Mouse (Mus musculus): ENCODE measurements around the gene Vps53.
"Not testable (repeated sequence)": the region's sequence is repeated elsewhere in the genome, so short reads cannot be mapped to it uniquely, and the experiment has no call there.

Vps53 gene

DNA sequence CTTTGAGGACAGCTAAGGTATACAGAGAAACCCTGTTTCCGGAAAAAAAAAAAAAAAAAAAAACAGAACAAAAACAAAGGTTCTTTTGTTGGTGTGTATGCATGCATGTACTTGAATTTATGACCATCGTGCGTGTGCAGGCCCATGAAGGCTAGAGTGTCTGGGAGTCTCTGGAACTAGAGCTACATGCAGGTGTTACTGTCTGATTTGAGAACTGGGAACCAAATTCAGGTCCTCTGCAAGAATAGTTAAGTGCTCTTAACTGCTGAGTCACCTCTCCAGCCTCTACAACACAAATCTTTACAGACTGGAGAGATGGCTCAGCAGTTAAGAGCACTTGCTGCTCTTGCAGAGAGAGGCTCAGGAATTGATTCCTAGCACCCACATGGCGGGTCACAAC lies 163.6 kb downstream of the Vps53 start:
- no peak for DNase-seq (ENCODE audit: low spot score in 2 of 2)

GRCm38 (mm10) chr11:76015251-76015650 lies 164.2 kb downstream of the Vps53 start:
- DNase-seq (ENCODE audit: low spot score in 2 of 2) = no peak

DNA sequence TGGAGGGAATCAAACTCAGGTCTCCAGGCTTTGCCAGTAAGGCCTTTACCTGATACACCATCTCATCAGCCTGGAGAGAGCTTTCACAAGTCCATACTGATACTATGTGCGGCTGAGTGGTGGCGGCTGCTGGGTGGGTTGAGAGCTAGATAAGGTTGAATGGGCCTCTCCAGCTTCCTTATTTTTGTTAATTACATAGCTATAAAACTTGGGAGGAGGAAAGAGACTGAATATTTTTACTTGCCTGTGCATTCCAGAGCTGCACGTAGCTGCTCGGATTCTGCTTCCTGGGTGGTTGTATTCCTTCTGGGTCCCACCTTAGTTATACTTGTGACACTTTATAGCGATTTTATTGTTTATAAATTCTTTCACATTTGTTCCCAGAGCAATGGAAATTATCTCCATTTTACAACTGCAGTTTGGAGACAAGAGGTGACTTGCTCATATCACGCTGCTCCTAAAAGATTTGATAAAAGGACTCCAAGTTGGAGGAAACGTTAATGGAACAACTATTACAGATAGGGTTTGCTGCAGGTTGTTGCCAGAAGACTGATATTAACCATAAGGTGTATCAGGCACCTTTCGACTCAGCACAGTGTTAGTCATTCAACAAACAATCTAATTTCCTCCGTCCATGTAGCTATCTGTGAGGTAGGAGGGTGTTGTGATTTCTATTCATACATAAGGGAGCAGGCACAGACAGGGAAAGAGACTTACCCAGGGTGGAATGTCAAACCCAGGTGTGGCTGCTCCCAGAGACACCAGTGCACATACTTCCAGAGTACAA lies 168.4 kb downstream of the Vps53 start:
- no peak for DNase-seq (ENCODE audit: low spot score in 2 of 2)

DNA sequence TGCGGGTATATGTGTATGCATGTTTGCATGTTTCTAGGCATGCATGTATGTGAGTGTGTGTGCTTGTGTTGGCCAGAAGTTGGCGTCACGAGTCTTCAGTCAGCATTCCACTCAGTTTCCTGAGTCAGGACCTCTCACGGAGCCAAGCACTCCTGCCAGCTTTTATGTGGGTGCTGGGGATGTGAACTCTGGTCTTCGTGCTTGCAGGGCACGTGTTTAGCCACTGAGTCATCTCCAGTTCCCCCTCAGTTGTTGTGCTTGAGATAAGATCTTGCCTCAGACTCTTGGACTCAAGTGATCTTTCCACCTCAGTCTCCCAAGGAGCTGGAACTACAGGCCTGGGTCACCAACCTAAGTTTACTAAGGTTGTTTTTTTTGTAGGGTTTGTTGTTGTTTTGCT lies 170.3 kb downstream of the Vps53 start:
- DNase-seq (ENCODE audit: low spot score in 2 of 2) = no peak

- DNase-seq (ENCODE audit: low spot score in 2 of 2) = no peak
Measured at GRCm38 (mm10) chr11:76008162-76008561, 171.3 kb downstream of the Vps53 start.

- not testable (repeated sequence) for DNase-seq (ENCODE audit: low spot score in 2 of 2)
Measured at GRCm38 (mm10) chr11:76004276-76004675, 175.2 kb downstream of the Vps53 start.

DNA sequence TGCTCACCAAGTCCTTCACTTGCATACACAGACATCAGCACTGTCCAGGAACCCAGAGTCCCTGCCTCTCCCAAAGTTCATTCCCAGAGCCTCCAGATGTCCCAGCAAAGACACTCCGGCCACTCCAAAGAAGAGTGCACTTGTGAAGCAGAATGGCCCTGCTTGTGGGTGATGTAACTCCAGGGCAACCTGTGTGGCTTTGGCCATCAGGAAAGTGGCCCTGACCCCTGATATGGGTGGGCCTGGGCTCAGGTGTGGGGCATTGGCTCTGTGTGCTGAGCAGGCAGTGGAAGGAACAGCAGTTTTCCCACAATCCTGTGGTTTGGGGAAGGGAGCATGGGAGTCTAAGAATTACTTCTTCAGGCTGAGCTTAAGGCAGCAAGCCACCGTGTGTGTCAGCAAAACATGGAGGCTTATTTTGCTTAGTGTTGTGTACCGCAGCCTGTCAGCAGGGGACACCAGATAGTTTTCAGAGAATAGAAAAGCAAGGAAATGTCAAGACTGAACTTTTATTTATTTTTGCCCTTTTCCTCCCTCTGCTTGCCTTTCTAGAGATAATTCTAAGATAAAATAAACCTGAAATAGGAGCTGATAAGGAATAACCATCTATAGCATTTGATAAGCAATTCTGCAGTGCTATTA lies 178.1 kb downstream of the Vps53 start:
- peak in 1 of 2 experiments; percentile 11 for DNase-seq (ENCODE audit: low spot score in 2 of 2)

DNA sequence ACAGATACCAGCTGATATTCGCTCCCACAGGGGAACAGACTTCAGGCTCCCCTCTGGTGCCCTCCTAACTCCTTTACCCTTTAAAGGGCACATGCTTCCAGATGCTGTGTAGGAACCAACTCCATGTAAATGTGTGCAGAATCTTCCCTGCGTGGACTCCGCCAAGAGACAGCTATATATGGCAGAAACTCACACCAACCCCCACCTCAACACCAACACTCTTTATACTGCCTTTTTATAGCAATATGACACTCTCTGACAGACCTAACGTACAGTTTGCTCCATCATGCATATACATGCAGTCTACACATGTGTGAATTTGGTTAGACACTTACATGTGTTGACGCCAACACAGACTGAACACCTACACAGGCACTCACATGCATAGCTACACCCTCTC lies 178.7 kb downstream of the Vps53 start:
- DNase-seq (ENCODE audit: low spot score in 2 of 2) = peak in 1 of 2 experiments; percentile 9

- peak; percentile 50 to 86 for DNase-seq (ENCODE audit: low spot score in 2 of 2)
Measured at GRCm38 (mm10) chr11:75999440-76000155, 179.8 kb downstream of the Vps53 start, which contains the start of gene 1700016K19Rik. Gene 1700016K19Rik, plus strand, starts transcription at chr11:75999912.
